Comparison of ENCODE assay signal across 7 mouse cellular contexts in genomic region chr17:75177920-75178867, GRCm38 (mm10).
DNase-seq lines count a peak whose midpoint lies in the region; ATAC-seq and TF ChIP-seq lines count a peak whose summit lies in the region.

No protein-coding gene starts in this region.

- WGBS in hindbrain, embryonic 11.5 days: 56% methylated on average over 24 of the region's 24 CpGs
- 36% methylated on average over 24 of the region's 24 CpGs for WGBS in midbrain, embryonic 15.5 days

- TF ChIP-seq CTCF in gastrocnemius, adult 2 months (IDR thresholded peaks at IDR 0.05): no peak

- H3K9ac ChIP-seq in hindbrain, embryonic 11.5 days (ENCODE audit: low read depth, low read length): no peak overlapping the region
- H3K9ac ChIP-seq in midbrain, embryonic 15.5 days: no peak overlapping the region

- H3K4me3 ChIP-seq in gastrocnemius, adult 2 months: peak overlapping the region; percentile 62
- no peak overlapping the region for H3K4me3 ChIP-seq in hindbrain, embryonic 11.5 days (ENCODE audit: low read depth, low read length)
- peak overlapping the region; percentile 19; the same call in 1 of the 2 replicates for H3K4me3 ChIP-seq in midbrain, embryonic 15.5 days

- DNase-seq in brain, adult 2 months (ENCODE audit: low read depth, low spot score): peak; percentile 50
- peak; percentile 46 for DNase-seq in gastrocnemius, adult 2 months
- DNase-seq in hindbrain, embryonic 11.5 days (ENCODE audit: low spot score): peak; percentile 30
- DNase-seq in left cerebral cortex, postnatal 4 days: peak; percentile 13
- no peak for DNase-seq in B cell, adult 2 months

- H3K4me1 ChIP-seq in hindbrain, embryonic 11.5 days (replicated peaks; ENCODE audit: control insufficient read depth, insufficient read depth, low read length): no peaks in the 10 kb centered on the region
- peaks cover 10% of the 10 kb centered on the region for H3K4me1 ChIP-seq in midbrain, embryonic 15.5 days

- no peaks in the 10 kb centered on the region for H3K9me3 ChIP-seq in hindbrain, embryonic 11.5 days (ENCODE audit: control insufficient read depth, low read length)
- H3K9me3 ChIP-seq in midbrain, embryonic 15.5 days: no peaks in the 10 kb centered on the region

- peak overlapping the region; percentile 62 for H3K27ac ChIP-seq in gastrocnemius, adult 2 months
- no peak overlapping the region for H3K27ac ChIP-seq in hindbrain, embryonic 11.5 days (ENCODE audit: low read depth, low read length)
- no peak overlapping the region for H3K27ac ChIP-seq in midbrain, embryonic 15.5 days

- H3K36me3 ChIP-seq in hindbrain, embryonic 11.5 days (ENCODE audit: control insufficient read depth, insufficient read depth, low read length): no peaks in the 10 kb centered on the region
- no peaks in the 10 kb centered on the region for H3K36me3 ChIP-seq in midbrain, embryonic 15.5 days (replicated peaks)

- H3K27me3 ChIP-seq in hindbrain, embryonic 11.5 days (ENCODE audit: control insufficient read depth, insufficient read depth, low read length): no peaks in the 10 kb centered on the region
- H3K27me3 ChIP-seq in midbrain, embryonic 15.5 days (replicated peaks): no peaks in the 10 kb centered on the region

- no peak overlapping the region for H3K4me2 ChIP-seq in hindbrain, embryonic 11.5 days (replicated peaks; ENCODE audit: low read depth, low read length)
- peak overlapping the region; percentile 43 for H3K4me2 ChIP-seq in midbrain, embryonic 15.5 days

- intact Hi-C loops in gastrocnemius, adult 2 months (cut with DNase I): no loop called here
- intact Hi-C loops in left cerebral cortex, postnatal 4 days (cut with DNase I): no loop called here

- ATAC-seq in CD4-positive, CD25-positive, alpha-beta regulatory T cell, adult 4 months: peak; percentile 47
- ATAC-seq in hindbrain, embryonic 11.5 days (ENCODE audit: low FRiP score): peak; percentile 30; the same call in 1 of the 2 replicates
- peak; percentile 76 for ATAC-seq in midbrain, embryonic 15.5 days (replicated peaks)

Comparison
In these comparisons a context has a peak if more than half of its experiments do, and no peak if none do; other contexts are left out.
1. DNase-seq: peak in brain, adult 2 months (single experiment), gastrocnemius, adult 2 months (single experiment), hindbrain, embryonic 11.5 days (single experiment) and left cerebral cortex, postnatal 4 days (single experiment); none in B cell, adult 2 months (0 of 2).
2. Peak in every context shown above with its lines, with median percentiles within 50 percentile points of each other: ATAC-seq.